Mouse (Mus musculus): ENCODE measurements around the gene Trp53bp2.

GRCm38 (mm10) chr1:182398171-182398570 lies 10.8 kb upstream of the Trp53bp2 start:
- TF ChIP-seq CTCF (IDR thresholded peaks at IDR 0.05; ENCODE audit: borderline replicate concordance, control insufficient read depth, extremely low read depth, insufficient read depth, low read length, poor library complexity): no peak
- no peak for TF ChIP-seq POLR2A (IDR thresholded peaks at IDR 0.05; ENCODE audit: control insufficient read depth, extremely low read depth, insufficient read depth, low read length, poor library complexity)

All from thymus, adult 2 months (tissue).